Mouse (Mus musculus): Measurements from ENCODE around the gene Mgat5. TPM values are rescaled to one million over a fixed set of nuclear protein-coding genes. Genes with fewer than 3 reads are reported as not detected.

Gene Mgat5
- total RNA-seq, 2 experiments from 2014 or later: 11.4 to 11.8 TPM

DNA sequence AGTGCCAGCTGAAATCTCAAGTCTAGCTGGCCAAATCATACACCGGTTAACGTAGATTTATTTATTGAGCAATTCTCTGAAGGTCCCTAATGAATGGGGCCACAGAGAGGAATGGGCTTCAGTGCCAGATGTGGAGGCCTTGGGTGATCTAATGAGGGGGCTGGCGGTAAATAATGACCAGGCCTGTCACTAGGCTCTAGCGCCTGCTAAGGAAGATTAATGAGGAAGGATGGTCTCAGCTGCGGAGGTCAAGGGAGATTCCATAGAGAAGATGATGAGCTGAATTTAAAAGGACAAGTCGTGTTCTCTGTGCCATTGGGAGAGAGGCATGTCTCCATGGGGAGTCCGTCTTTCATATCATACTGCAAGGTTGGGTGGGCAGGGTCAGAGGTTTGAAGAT lies 178.3 kb downstream of the Mgat5 start:
- no peak for DNase-seq

GRCm38 (mm10) chr1:127387226-127387625 lies 182.4 kb downstream of the Mgat5 start:
- no peak for DNase-seq

- no peak for DNase-seq
Observed at GRCm38 (mm10) chr1:127387661-127388060, 182.8 kb downstream of the Mgat5 start.

- DNase-seq: no peak
Observed at GRCm38 (mm10) chr1:127394716-127395115, 189.9 kb downstream of the Mgat5 start.

DNA sequence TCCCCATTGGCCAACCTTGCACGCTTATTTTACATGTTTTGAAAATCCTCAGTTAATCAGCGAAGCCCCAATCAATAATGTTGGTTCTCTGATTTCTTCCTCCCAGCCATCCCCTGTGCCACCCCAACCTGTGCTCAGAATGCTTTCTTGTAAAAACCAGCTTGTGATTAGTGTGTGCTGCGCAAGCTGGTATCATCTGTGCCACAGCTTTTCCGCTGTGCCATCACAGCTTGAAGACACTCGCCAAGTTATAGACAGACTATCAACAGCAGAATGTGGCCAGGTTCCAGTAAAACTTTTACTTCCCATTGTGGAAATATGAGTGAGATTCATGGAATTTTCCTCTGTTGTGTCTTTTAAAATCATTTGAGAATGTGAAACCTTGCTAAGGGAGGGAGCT lies 190.9 kb downstream of the Mgat5 start:
- no peak for DNase-seq

DNA sequence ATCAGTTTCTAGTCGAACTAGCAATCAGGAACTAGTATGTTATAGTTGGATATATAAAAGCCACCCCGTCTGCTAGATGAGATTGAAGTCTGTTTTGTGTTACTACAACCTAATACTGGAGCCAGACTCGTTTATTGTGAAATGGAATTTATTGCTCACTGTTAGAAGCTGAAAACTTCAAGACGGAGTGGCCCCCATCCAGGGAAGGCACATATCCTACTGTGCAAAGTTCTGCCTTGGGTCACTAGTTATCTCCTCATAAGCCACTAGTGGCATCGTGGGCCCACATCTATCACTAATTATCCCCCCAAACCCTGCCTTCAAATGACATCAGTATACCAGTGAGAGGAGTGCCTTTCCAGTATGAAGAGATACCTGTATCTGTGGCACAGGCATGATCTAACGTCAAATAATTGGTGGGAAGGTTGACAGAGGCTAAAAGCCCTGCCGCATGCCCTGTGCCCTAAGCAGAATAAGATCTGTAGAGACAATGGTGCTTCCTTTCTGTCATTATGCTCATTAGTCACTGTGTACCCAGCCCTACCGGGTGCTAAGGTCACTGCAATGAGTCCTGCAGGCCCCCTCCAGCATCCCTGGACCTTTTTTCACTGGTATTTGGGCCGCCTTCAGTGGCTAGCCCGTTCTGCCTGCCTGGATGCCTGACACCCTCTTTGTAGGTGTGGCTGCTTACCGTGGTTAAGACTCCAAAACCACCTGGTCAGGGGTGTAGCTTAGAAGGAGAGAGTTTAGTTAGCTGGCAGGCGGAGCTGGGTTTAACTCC lies 191.9 kb downstream of the Mgat5 start:
- DNase-seq: no peak

GRCm38 (mm10) chr1:127397396-127397795 lies 192.6 kb downstream of the Mgat5 start:
- DNase-seq: no peak

DNA sequence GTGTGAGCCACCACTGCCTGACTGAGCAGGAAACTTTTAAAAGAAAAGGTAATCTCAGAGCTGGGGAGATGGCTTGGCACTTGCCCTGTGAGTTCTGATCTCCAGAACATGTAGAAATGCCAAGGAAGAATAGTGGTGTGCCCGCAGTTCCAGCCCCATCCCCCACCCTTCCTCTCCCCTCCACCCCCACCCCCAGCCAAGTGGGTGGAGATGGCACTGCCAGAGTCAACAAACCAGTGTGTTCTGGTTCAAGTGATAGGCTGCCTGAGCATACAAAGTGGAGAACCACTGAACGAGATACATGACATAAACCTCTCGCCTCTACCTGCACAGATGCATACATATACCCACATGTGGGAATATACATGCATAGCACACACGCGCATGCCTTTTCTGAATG lies 193.4 kb downstream of the Mgat5 start:
- DNase-seq: no peak

DNA sequence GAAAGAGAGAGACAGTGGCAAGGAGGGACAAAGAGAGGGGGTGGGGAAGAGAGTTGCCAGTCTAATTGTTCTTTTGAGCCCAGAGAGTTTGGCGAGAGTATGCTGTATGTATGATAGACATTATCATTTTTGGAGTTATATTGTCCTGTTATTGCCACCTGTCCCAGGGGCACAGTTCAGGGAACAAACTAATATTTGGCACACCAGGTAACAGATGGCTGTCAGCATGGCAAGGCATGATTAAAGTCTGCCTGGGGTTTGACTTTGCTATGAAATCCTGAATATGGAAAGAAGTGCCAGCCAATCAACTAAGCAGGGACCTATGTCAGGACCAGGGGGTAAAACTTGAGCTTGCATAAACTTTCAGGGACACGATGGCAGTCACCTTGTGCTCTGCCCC lies 195.4 kb downstream of the Mgat5 start:
- no peak for DNase-seq

DNA sequence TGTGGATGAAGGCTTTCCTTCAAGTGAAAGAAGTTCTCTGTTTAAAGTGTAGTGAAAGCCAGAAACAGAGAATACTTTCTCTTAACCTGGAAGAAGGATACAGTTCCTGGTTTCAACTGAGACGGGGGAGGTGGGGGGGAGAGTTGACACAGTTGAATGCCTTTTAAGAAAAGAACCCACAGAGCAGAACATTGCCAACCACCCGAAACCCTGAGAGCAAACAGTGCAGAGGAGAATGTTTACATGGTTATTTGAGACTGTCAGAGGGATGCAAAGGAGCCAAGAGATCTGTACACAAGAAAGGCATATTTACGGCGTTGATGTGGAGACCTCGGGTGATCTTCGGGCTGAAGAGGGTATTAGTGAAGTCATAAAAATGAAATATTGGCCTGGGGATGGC lies 195.9 kb downstream of the Mgat5 start:
- no peak for DNase-seq

GRCm38 (mm10) chr1:127404655-127405054 lies 199.8 kb downstream of the Mgat5 start:
- DNase-seq: no peak

DNA sequence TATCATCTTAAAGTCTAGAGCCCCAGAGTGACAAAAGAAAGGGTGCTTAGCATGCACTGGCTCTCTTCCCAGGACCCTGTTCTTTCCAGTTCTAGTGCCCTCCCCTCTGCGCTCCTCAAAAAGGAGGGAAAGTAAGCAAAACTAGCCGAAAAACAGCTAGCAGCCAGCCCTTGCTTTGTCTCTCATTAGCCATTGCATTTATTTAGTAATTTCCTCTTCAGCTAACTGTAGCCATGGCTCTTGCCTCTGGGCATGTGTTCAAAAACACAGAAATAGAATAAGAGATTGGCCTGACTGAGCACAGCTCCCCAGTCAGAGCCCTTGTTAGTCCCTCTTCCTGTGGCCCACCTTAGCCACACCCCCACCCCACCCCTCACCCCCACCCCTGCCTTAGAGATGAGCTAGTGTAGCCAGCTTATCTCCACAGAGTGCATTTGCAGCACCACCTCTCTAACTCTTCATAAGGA lies 204.2 kb downstream of the Mgat5 start:
- no peak for DNase-seq

DNA sequence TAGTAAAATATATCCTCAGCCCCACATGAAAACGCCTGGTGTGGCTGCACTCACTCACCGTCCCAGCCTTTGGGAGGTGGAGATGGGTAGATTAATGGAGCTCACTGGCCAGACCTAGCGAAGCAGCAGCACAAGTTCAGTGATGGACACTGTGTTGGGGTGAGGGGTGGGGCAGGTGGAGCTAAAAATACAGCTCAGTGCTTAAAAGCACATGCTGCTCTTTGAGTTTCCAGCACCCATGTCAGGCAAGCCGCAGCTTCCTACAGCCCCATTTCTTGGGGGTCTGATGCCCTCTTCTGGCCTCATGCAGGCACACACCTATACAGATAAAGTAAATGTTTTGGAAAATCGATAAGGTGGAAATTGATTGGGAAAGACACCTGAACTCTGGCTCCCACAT lies 204.7 kb downstream of the Mgat5 start:
- peak in 1 of 2 experiments; percentile 44 for DNase-seq

DNA sequence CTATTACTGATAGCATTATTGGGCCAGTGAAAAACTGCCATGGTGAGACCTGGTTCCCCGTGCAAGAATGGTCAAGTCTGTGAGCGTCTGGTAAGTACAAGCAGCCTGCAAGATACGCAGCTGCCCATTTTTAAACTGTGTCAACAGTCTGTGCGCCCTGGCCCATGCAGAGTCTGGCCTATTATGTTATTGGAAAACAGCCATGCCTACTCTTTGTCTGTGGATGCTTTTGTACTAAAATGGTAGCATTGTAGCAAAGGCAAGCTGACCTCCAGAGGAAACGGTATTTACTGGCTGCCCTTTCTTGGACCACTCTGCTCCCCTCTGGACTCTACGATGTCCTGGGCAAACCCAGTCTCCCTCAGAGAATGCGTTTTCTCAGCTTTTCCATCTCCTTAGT lies 209.7 kb downstream of the Mgat5 start:
- no peak for DNase-seq

DNA sequence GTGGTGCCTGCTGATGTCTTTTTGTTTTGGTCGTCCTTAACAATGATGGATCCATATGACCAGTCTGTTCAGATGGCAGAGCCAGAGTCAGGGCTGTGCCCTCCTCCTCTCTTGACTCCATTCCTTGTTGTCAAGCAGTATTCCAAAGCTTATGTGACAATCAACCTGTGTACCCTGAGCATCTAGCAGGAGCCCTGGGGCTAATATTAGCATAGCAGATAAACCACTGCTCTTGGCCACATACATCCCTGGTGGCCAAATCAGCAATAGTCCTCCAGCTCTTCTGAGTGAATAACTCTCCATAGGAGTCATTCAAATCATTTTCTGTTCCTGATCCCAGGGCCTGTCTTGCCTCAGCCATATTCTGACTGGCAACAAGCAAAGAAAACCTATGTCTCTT lies 211.1 kb downstream of the Mgat5 start:
- DNase-seq: no peak

- DNase-seq: no peak
Observed at GRCm38 (mm10) chr1:127416971-127417370, 212.2 kb downstream of the Mgat5 start.

- DNase-seq: no peak
Observed at GRCm38 (mm10) chr1:127418916-127419575, 214.2 kb downstream of the Mgat5 start.

DNA sequence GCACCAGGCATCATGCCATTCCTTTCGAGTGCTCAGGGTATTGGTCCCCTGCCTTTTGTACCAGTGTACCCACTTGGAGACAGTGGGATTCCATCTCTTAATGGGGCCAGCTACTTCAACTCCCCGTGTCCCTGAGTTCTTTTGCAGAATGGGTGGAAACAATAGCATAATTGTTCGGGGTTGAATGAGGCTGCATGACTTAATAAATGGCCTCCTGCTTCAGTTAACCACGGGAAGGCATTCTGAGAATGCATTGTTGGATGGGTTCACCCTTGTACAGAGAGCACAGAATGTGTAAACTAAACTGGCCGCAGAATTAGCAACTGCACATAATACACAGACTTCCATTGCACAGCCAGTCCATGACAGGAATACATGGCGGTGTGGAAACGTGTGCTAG lies 214.8 kb downstream of the Mgat5 start:
- DNase-seq: no peak

DNA sequence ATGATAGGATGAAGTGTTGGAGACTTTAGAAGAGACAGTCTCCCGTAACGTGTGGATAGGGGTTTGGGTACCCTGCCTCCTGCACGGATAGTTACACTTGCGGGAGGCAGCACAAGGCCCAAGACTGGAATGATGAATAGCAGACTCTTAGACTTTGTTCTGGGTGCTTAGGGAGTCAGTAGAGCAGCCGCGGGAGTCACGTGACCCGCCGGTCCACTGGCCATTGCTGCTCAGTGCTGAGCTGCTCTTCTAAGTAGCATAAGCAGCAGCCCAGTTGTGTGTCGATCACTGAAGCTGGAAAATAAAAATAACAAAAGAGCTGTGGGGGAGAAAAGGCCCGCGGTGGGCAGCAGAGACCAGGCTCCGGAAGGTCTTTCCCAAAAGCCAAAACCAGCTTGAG lies 215.6 kb downstream of the Mgat5 start:
- DNase-seq: no peak

GRCm38 (mm10) chr1:127420795-127421194 lies 216.0 kb downstream of the Mgat5 start:
- DNase-seq: no peak

DNA sequence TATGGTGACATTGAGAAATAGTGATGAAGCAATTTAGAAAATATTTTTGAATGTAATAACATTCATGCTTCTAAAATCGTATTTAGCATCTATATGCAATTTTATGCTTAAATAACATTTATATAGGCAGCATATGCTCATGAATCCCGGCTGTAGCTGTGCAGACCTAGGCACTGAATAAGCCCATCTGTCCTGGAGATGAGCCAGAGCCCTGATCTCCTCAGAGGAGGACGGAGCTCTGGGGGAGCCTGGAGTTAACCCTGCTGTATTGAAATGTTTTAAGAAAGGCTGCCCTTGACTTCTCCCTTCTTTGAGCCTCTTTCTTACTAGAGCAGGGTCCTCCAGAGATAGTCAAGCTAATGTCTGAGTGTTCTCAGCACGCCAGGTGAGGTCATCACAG lies 217.8 kb downstream of the Mgat5 start:
- no peak for DNase-seq

- DNase-seq: peak in 1 of 2 experiments; percentile 10
Observed at GRCm38 (mm10) chr1:127425021-127425532, 220.3 kb downstream of the Mgat5 start.

DNA sequence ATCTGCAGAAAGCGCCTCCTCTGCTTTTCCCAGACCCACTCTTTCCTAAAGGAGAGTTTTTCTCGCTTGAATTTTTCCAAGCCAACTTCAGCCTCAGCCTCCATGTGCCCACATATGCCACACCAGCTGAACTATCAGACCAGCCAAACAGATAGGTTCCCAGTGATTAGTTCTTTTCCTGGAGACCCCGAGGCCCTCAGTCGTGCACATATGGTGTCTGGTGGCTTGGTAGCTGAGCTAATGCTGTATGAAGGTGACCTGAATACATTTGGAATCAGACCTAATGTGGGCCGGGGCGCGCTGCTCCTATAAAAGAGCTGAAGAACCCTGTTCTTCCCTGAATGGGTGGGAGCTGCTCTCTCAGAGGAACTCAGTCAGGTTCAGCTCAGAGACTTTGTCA lies 225.5 kb downstream of the Mgat5 start:
- DNase-seq: no peak

DNA sequence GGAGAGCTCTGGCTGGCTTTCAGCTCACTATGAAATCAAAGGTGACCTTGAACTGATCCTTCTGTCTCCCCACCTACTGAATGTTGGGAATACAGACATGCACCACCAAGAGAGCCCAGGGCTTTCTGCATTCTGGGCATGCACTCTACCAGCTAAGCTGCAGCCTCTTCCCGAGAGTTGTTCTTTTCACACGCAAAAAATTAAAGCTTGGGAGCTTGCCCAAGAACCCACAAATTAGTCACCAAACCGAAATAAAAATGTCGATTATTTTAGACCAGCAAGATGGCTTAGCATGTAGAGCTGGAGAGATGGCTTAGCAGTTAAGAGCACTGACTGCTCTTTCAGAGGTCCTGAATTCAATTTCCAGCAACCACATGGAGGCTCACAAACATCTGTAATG lies 230.0 kb downstream of the Mgat5 start:
- DNase-seq: no peak
